Mouse (Mus musculus) intestine, postnatal 0 days (tissue): ENCODE data around the gene Ate1. TPM values are rescaled to one million over a fixed set of nuclear protein-coding genes. Genes with fewer than 3 reads are reported as not detected.
"Not testable (repeated sequence)": the region's sequence is repeated elsewhere in the genome, so short reads cannot be mapped to it uniquely, and the experiment has no call there.

Source experiments
- ATAC-seq: fragments of 200-750 bp; cut with Nextera tagmentation; 2 replicates; pipeline ENCODE4 v1.8.0; 2017; ENCODE audit warnings: mild to moderate bottlenecking, moderate TSS enrichment, moderate library complexity
- H3K27ac ChIP-seq: fragments of 300-500 bp; sonication (generic); 2 replicates; pipeline ENCODE4 v1.5.1; 2014; ENCODE audit warnings: mild to moderate bottlenecking, low read depth, low read length, moderate library complexity
- H3K27me3 ChIP-seq: fragments of 300-500 bp; sonication (generic); replicated peaks from 2 replicates; pipeline ENCODE4 v1.6.1; 2014; ENCODE audit warnings: low read length, mixed read lengths; ENCODE audit not compliant: control insufficient read depth, insufficient read depth
- H3K36me3 ChIP-seq: fragments of 300-500 bp; sonication (generic); 2 replicates; pipeline ENCODE4 v1.6.1; 2014; ENCODE audit warnings: mild to moderate bottlenecking, moderate library complexity; ENCODE audit not compliant: control insufficient read depth, insufficient read depth
- H3K4me1 ChIP-seq: fragments of 300-500 bp; sonication (generic); replicated peaks from 2 replicates; pipeline ENCODE4 v1.6.1; 2014; ENCODE audit warnings: antibody characterized with exemption, low read length, mixed read lengths; ENCODE audit not compliant: control insufficient read depth, insufficient read depth
- H3K4me2 ChIP-seq: fragments of 300-500 bp; sonication (generic); replicated peaks from 2 replicates; pipeline ENCODE4 v1.6.1; 2014; ENCODE audit warnings: low read depth, mild to moderate bottlenecking, moderate library complexity
- H3K4me3 ChIP-seq: fragments of 300-500 bp; sonication (generic); 2 replicates; pipeline ENCODE4 v1.5.1; 2014; ENCODE audit warnings: low read depth, low read length
- H3K9ac ChIP-seq: fragments of 300-500 bp; sonication (generic); 2 replicates; pipeline ENCODE4 v1.6.1; 2014; ENCODE audit warnings: mild to moderate bottlenecking, low read depth, low read length
- H3K9me3 ChIP-seq: fragments of 300-500 bp; sonication (generic); 2 replicates; pipeline ENCODE4 v1.6.1; 2016; ENCODE audit warnings: mixed run types; ENCODE audit not compliant: control insufficient read depth
- CTCF ChIP-seq: sonication (generic); IDR thresholded peaks from 2 replicates; pipeline ENCODE4 v1.5.1; 2016; ENCODE audit warnings: low read depth, mild to moderate bottlenecking, control low read depth, antibody characterized with exemption, moderate library complexity
- WGBS: fragments of 180-500 bp; shearing (Covaris S2); extraction: QIAGEN DNeasy Blood & Tissue Kit; methylation state at CpG from one replicate; pipeline ENCODE4 v1.1.7; 2014; 5-methylcytosine and 5-hydroxymethylcytosine counted together
- polyA plus RNA-seq: library from polyadenylated mRNA; unstranded; fragments of >200 nt; fragmentation: Nextera tagmentation; extraction: Ambion mirVana; gene quantifications from 2 replicates; pipeline ENCODE4 v1.2.1, GENCODE M21; 2015

Gene Ate1
- polyA plus RNA-seq, 1 experiment from 2014 or later, result 60.8 TPM

- no peaks in the 10 kb centered on the region for H3K27me3 ChIP-seq
- H3K36me3 ChIP-seq, result peaks cover 50% of the 10 kb centered on the region
- peak; percentile 95 for TF ChIP-seq CTCF
These were observed 13.4 kb upstream of the Ate1 start for GRCm38 (mm10) chr7:130533316-130534260.

DNA sequence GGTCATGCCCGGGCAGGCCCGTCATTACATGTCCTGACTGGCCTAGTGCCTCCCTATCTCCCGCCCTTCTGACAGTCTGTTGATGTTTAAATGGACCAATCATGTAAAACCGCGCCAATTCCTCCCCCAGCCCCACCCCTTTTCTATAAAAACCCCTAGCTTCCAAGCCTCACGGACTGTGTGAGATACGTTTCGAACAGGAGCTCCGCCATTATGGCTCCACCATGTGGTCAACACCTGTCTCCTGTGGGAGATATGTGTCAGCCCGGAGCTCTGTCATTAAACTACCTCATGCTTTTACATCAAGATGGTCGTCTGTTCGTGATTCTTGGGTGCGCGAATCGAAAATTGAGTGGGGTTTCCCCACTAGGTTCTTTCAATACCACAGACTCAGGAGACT lies 11.0 kb upstream of the Ate1 start:
- not testable (repeated sequence) for ATAC-seq, H3K27me3 ChIP-seq, H3K9ac ChIP-seq, H3K4me1 ChIP-seq, H3K4me3 ChIP-seq, H3K9me3 ChIP-seq, H3K27ac ChIP-seq, H3K4me2 ChIP-seq
- WGBS, result 95% methylated on average over 14 of the region's 15 CpGs
- H3K36me3 ChIP-seq, result peaks cover 32% of the 10 kb centered on the region

More at GRCm38 (mm10) chr7:130533316-130534260, 13.4 kb upstream of the Ate1 start:
- Histone ChIP-seq H3K27ac (no peak overlapping the region), H3K4me3 (no peak overlapping the region), H3K9me3 (no peaks in the 10 kb centered on the region), H3K4me2 (no peak overlapping the region), H3K4me1 (no peaks in the 10 kb centered on the region), H3K9ac (no peak overlapping the region)
- WGBS, result 47% methylated on average over 24 of the region's 25 CpGs
- ATAC-seq, result peak; percentile 77

DNA sequence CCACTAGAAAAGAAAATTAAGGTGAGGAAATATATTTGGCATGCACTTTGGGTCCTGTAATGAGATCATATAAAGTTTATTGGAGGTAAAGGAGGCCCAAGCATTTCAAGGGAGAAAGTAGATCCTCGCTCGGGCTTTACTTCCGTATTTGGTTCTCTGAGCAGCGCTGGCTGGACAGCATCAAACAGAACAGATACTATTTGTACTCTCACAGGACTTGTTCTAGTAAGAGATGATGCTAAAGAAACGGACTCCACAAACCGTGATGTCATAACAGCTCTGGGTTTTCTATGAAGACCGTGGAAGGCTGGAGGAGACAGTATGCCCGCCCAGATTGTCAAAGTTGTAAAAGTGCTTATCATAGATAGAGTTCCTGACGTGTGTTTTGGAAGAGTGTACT lies 7.1 kb upstream of the Ate1 start:
- no peak overlapping the region for H3K27ac ChIP-seq
- no peaks in the 10 kb centered on the region for H3K9me3 ChIP-seq
- no peak overlapping the region for H3K4me3 ChIP-seq
- no peaks in the 10 kb centered on the region for H3K4me1 ChIP-seq
- no peak for ATAC-seq
- H3K9ac ChIP-seq, result no peak overlapping the region
- peaks cover 13% of the 10 kb centered on the region for H3K36me3 ChIP-seq
- H3K27me3 ChIP-seq, result no peaks in the 10 kb centered on the region
- no peak for TF ChIP-seq CTCF
- 52% methylated on average over 9 of the region's 9 CpGs for WGBS
- H3K4me2 ChIP-seq, result no peak overlapping the region

DNA sequence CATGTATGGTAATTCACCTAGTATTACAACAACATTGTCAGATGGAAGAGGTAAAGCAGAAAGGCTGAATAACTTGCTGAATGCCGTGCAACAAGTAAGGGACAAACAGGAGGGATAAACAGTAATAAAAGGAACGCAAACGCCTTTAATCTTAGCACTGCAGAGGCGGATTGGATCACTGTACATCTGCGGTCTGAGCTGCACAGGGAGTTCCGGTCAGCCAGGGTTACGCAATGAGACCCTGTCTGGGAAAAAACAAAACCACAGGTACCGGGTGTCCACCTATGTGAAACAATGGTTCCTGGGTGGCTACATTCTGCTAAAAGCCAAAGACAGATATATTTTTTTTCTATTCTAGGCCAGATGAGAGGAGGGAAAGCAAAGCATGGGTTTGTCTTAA lies 3.3 kb upstream of the Ate1 start:
- no peak overlapping the region for H3K4me2 ChIP-seq
- H3K4me1 ChIP-seq, result no peaks in the 10 kb centered on the region
- H3K9me3 ChIP-seq, result no peaks in the 10 kb centered on the region
- no peaks in the 10 kb centered on the region for H3K36me3 ChIP-seq
- 84% methylated on average over 8 of the region's 8 CpGs for WGBS
- TF ChIP-seq CTCF, result no peak
- no peak overlapping the region for H3K4me3 ChIP-seq
- no peak overlapping the region for H3K27ac ChIP-seq
- no peaks in the 10 kb centered on the region for H3K27me3 ChIP-seq
- no peak overlapping the region for H3K9ac ChIP-seq
- no peak for ATAC-seq

- Histone ChIP-seq H3K4me2 (no peak overlapping the region), H3K36me3 (no peaks in the 10 kb centered on the region), H3K9me3 (no peaks in the 10 kb centered on the region), H3K4me1 (no peaks in the 10 kb centered on the region), H3K27ac (no peak overlapping the region), H3K4me3 (no peak overlapping the region), H3K27me3 (no peaks in the 10 kb centered on the region), H3K9ac (no peak overlapping the region)
- no peak for TF ChIP-seq CTCF
- peak; percentile 22; the same call in 1 of the 2 replicates for ATAC-seq
- WGBS, result 62% methylated on average over 14 of the region's 14 CpGs
These were observed 748 bp upstream of the Ate1 start for GRCm38 (mm10) chr7:130520812-130521422.
